Mouse (Mus musculus) liver, embryonic 11.5 days (tissue): ENCODE data around the gene Slc7a5. TPM values are rescaled to one million over a fixed set of nuclear protein-coding genes. Genes with fewer than 3 reads are reported as not detected.

Source experiments
- ATAC-seq: fragments of 200-750 bp; cut with Nextera tagmentation; replicated peaks from 2 replicates; pipeline ENCODE4 v1.8.0; 2017; ENCODE audit warnings: moderate number of reproducible peaks, mild to moderate bottlenecking, moderate TSS enrichment, moderate library complexity; ENCODE audit not compliant: low FRiP score
- DNase-seq: peaks from one replicate; pipeline ENCODE4 v3.0.0-alpha.2; 2017; ENCODE audit warnings: low spot score
- H3K27ac ChIP-seq: fragments of 300-500 bp; sonication (generic); 2 replicates; pipeline ENCODE4 v1.5.1; 2014; ENCODE audit warnings: mild to moderate bottlenecking, low read depth, low read length, control low read depth
- H3K27me3 ChIP-seq: fragments of 300-500 bp; sonication (generic); replicated peaks from 2 replicates; pipeline ENCODE4 v1.6.1; 2014; ENCODE audit warnings: low read length, mixed read lengths; ENCODE audit not compliant: control insufficient read depth, insufficient read depth
- H3K36me3 ChIP-seq: fragments of 300-500 bp; sonication (generic); 2 replicates; pipeline ENCODE4 v1.6.1; 2014; ENCODE audit warnings: mild to moderate bottlenecking, low read length, moderate library complexity, mixed read lengths; ENCODE audit not compliant: control insufficient read depth, insufficient read depth
- H3K4me1 ChIP-seq: fragments of 300-500 bp; sonication (generic); replicated peaks from 2 replicates; pipeline ENCODE4 v1.6.1; 2014; ENCODE audit warnings: low read length, mixed read lengths; ENCODE audit not compliant: control insufficient read depth, insufficient read depth
- H3K4me2 ChIP-seq: fragments of 300-500 bp; sonication (generic); 2 replicates; pipeline ENCODE4 v1.6.1; 2014; ENCODE audit warnings: mild to moderate bottlenecking, control low read depth, moderate library complexity
- H3K4me3 ChIP-seq: fragments of 300-500 bp; sonication (generic); 2 replicates; pipeline ENCODE4 v1.5.1; 2014; ENCODE audit warnings: low read depth, low read length, control low read depth
- H3K9ac ChIP-seq: fragments of 300-500 bp; sonication (generic); 2 replicates; pipeline ENCODE4 v1.6.1; 2014; ENCODE audit warnings: low read depth, low read length, control low read depth
- H3K9me3 ChIP-seq: fragments of 300-500 bp; sonication (generic); 2 replicates; pipeline ENCODE4 v1.6.1; 2016; ENCODE audit warnings: low read length, inconsistent platforms, mixed read lengths; ENCODE audit not compliant: control insufficient read depth
- WGBS: fragments of 180-500 bp; shearing (Covaris S2); extraction: QIAGEN DNeasy Blood & Tissue Kit; methylation state at CpG from one replicate; pipeline ENCODE4 v1.1.7; 2014; 5-methylcytosine and 5-hydroxymethylcytosine counted together
- polyA plus RNA-seq: library from polyadenylated mRNA; unstranded; fragments of >200 nt; fragmentation: Nextera tagmentation; extraction: Ambion mirVana; gene quantifications from 2 replicates; pipeline ENCODE4 v1.2.1, GENCODE M21; 2014

Slc7a5 gene
- polyA plus RNA-seq, 1 experiment from 2014 or later: 58.2 TPM

DNA sequence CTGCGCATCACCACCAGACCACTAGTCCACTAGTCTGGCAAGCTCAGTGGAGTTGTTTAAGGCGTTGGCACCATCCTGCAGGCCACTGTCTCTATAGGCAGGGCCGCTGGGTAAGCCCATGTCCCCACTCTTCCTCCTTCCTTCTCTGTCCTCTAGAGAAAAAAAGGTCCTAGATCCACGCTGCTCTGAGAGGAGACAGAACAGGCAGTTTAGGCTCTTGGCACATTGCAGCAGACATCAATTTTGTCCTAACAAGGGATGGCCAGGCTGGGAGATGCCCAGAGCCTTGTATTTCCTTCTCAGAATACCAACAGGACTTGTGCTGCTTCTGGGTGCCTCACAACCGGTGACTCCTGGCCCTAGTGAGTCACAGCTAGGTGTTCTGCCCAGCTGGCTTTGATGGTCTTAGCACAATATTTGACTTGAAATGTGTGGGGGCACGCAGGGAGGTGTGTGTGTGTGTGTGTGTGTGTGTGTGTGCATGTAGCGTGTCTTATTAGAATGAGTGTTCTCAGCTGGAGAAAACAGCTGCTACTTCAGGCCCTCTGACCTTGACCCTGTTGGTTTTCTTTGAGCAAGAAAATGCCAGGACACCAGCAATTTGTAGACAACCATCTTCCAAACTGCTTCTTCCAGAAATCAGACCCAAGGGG, 29.5 kb downstream of the Slc7a5 start:
- DNase-seq (no peak), ATAC-seq (no peak)
- Histone ChIP-seq H3K36me3 (peaks cover 14% of the 10 kb centered on the region), H3K4me3 (no peak overlapping the region), H3K4me2 (no peak overlapping the region), H3K9me3 (no peaks in the 10 kb centered on the region), H3K27me3 (no peaks in the 10 kb centered on the region), H3K9ac (no peak overlapping the region; the same call in 1 of the 2 replicates), H3K4me1 (peaks cover 10% of the 10 kb centered on the region), H3K27ac (no peak overlapping the region)
- 89% methylated on average over 7 of the region's 7 CpGs for WGBS

DNA sequence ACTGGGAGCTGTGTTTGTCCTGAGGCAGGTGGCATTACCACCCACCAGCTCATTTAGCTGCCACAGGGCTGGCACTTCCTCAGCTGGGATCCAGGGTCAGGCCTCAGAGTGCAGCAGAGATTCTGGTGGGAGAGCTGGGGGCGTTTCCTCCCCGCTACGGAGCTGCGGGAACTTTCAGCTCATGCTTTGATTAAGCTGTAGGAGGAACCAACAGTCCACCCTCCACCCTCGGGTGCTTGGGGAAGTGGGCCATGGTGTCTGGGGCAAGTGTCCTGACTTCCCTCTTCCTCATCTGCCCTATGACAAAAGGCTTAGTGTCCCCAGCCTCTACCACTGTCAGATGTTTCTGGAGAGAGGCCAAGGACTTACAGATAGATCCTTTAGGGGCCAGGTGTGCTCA, 30.3 kb downstream of the Slc7a5 start:
- Histone ChIP-seq H3K4me2 (no peak overlapping the region), H3K4me3 (no peak overlapping the region), H3K27ac (no peak overlapping the region), H3K4me1 (peaks cover 13% of the 10 kb centered on the region), H3K27me3 (no peaks in the 10 kb centered on the region), H3K9me3 (no peaks in the 10 kb centered on the region), H3K36me3 (peaks cover 10% of the 10 kb centered on the region), H3K9ac (no peak overlapping the region)
- 41% methylated on average over 5 of the region's 5 CpGs for WGBS
- ATAC-seq (no peak), DNase-seq (no peak)

DNA sequence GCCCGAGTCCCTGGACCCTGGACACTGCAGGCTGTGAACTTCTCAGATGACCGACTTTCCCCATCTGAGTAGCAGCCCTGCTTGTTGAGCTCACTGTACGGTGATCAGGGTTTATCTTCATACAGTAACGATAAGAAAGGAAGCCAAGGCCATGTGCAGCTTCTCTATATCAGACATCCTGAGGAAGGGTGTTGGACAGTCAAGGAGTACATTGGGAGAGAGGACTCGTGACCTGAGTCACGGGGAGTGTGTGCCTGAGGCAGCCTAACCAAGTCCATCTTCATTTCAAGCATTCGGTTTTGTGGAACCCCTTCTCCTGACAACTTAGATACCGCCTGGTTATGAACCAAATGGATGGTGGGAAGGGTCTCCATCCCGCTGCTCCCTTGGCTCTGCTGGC, 32.0 kb downstream of the Slc7a5 start:
- Histone ChIP-seq H3K9ac (no peak overlapping the region), H3K4me2 (no peak overlapping the region), H3K4me1 (peaks cover 17% of the 10 kb centered on the region), H3K36me3 (no peaks in the 10 kb centered on the region), H3K27ac (no peak overlapping the region), H3K4me3 (no peak overlapping the region), H3K27me3 (no peaks in the 10 kb centered on the region), H3K9me3 (no peaks in the 10 kb centered on the region)
- no peak for ATAC-seq
- DNase-seq: no peak
- WGBS: 66% methylated on average over 9 of the region's 9 CpGs

DNA sequence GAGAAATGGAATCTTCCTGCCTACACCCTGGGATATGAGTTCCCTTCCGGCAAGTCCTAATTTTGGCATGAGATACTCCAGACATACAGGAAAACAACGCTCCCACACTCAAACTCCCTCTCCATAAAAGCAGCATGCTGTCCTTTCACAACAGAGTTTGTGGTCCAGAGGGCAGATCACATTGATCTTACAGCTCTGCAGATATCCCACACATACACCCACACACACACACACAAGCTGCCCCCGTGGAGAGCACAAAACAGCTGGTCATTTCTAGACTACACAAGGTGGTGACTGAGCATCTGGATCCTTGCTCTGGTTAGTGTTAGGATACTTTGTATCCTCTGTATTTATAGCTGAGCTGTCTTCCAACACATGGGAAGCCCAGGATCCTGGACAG, 32.4 kb downstream of the Slc7a5 start:
- H3K4me1 ChIP-seq: peaks cover 17% of the 10 kb centered on the region
- H3K36me3 ChIP-seq: no peaks in the 10 kb centered on the region
- H3K9ac ChIP-seq: no peak overlapping the region
- H3K27me3 ChIP-seq: no peaks in the 10 kb centered on the region
- H3K4me3 ChIP-seq: no peak overlapping the region
- no peak overlapping the region for H3K4me2 ChIP-seq
- no peak overlapping the region for H3K27ac ChIP-seq
- no peak for DNase-seq
- WGBS: 59% methylated on average over 3 of the region's 3 CpGs
- no peaks in the 10 kb centered on the region for H3K9me3 ChIP-seq
- no peak for ATAC-seq

DNA sequence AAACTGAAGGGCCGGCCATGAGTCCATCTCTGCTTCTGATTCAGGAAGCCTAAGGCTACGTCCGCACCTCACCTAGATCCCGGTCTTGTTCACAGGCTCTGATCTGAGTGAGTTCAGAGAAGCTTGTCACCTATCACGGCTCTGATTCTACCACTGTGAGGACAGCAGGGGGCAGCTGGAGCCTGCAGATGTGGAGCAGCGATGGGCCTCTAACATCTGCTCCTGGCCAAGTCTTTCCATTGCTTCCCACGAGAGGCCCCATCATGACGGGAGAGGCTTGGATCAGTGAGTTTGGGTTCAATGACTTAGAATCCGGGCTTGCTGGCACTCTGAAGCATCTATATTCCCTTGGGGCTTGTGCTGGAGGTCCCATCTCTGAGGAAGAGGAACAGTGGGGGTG, 33.5 kb downstream of the Slc7a5 start:
- WGBS: 52% methylated on average over 9 of the region's 9 CpGs
- Histone ChIP-seq H3K36me3 (no peaks in the 10 kb centered on the region), H3K9ac (no peak overlapping the region), H3K4me3 (no peak overlapping the region), H3K4me1 (peaks cover 17% of the 10 kb centered on the region), H3K9me3 (no peaks in the 10 kb centered on the region), H3K27me3 (no peaks in the 10 kb centered on the region), H3K27ac (no peak overlapping the region), H3K4me2 (no peak overlapping the region)
- ATAC-seq: peak; percentile 55; the same call in 1 of the 2 replicates
- peak; percentile 57 for DNase-seq

DNA sequence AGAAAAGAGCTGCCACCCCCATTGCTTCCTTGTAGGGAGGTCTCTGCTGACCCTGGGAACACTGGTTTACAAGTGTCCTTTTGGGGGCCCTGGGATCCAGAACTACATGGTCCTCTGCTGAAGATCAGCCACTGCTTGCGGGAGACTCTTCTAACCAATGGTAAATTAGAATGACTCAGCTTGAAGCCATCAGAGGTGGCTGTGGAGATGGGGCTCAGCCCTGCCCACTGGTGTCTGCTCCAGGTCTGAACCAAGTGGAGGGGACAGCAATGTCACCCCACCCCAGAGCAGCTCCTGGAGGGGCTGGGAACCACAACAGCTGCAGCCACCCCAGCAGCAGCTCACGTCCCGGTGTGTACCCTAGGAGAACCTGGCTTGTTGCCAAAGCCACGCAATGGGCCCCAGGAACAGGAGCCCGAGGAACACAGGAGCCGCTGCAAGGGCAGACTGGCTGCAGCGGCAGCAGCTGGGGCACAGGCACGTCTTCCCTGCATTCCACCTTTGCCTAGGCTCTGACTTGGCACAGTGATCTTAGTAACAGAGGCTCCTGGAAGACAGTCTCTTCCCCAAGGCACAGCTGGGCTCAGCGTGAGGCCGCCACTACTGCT, 35.6 kb downstream of the Slc7a5 start:
- 42% methylated on average over 10 of the region's 10 CpGs for WGBS
- peaks cover 17% of the 10 kb centered on the region for H3K4me1 ChIP-seq
- H3K9ac ChIP-seq: no peak overlapping the region
- no peaks in the 10 kb centered on the region for H3K27me3 ChIP-seq
- H3K27ac ChIP-seq: no peak overlapping the region
- H3K4me2 ChIP-seq: no peak overlapping the region
- H3K4me3 ChIP-seq: no peak overlapping the region
- DNase-seq: no peak
- no peaks in the 10 kb centered on the region for H3K9me3 ChIP-seq
- ATAC-seq: no peak
- no peaks in the 10 kb centered on the region for H3K36me3 ChIP-seq

DNA sequence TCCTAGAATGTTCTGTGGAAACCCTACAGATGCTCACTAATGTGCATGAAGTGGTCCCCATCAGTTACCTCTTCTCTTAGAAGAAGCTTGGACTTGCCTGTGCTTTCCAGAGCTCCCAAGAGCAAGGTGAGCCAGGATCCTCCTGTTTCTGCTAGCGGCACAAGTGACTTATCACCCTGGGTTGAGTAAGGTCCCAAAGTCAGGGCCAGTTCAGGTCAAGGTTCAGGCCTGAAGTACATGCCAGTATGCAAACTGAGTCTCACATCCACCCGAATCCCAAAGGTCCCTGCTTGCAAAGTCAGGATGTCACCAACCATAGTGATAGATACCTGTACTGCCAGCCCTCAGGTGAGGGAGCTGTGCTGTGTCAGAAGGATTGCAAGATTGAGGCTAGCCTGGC, 37.3 kb downstream of the Slc7a5 start:
- Histone ChIP-seq H3K36me3 (no peaks in the 10 kb centered on the region), H3K4me3 (no peak overlapping the region), H3K27me3 (no peaks in the 10 kb centered on the region), H3K4me2 (no peak overlapping the region), H3K27ac (no peak overlapping the region), H3K4me1 (peaks cover 9% of the 10 kb centered on the region), H3K9ac (no peak overlapping the region), H3K9me3 (no peaks in the 10 kb centered on the region)
- no peak for DNase-seq
- 72% methylated on average over 2 of the region's 2 CpGs for WGBS
- ATAC-seq: no peak

DNA sequence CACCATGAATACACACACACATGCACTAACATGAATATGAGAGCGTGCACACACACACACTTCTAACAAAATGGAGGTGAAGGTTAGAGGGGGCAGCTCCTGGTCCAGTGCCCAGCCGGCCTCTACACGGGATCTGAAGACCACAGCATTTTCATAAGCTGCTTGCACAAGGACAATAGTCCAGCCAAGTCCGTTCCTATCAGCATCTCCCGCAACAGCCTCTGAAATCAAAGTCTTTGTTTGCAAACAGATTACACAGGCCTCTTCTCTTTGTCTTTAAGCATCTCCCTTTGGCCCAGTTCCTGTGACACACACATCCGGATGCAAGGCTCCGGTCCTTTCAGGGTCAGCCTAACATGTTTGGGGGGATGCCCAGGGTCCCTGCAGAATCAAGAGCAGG, 38.6 kb downstream of the Slc7a5 start:
- H3K36me3 ChIP-seq: no peaks in the 10 kb centered on the region
- H3K4me3 ChIP-seq: no peak overlapping the region
- 82% methylated on average over 7 of the region's 7 CpGs for WGBS
- no peak for ATAC-seq
- no peak overlapping the region for H3K9ac ChIP-seq
- H3K4me1 ChIP-seq: peaks cover 8% of the 10 kb centered on the region
- no peaks in the 10 kb centered on the region for H3K9me3 ChIP-seq
- DNase-seq: no peak
- no peaks in the 10 kb centered on the region for H3K27me3 ChIP-seq
- no peak overlapping the region for H3K27ac ChIP-seq
- H3K4me2 ChIP-seq: no peak overlapping the region

DNA sequence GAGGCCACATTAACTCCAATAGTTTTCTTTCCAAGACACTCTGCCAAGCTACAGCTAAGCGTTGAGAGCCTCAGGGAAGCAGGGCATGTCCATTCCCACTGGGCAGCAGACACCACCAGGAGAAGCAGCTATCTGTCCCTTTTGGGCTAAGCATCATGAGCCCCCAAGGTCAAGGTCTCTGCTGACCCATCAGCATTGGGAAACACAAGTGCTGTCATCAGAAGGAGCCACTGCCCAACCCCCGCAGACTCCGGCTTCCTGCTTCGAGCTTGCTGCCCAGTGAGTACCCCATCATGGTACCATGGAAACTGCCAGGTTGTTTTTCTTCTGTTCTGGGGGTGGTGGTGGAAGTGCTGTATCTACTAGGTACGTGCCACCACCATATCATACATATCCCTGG, 39.3 kb downstream of the Slc7a5 start:
- H3K36me3 ChIP-seq: no peaks in the 10 kb centered on the region
- no peak overlapping the region for H3K9ac ChIP-seq
- WGBS: 86% methylated on average over 5 of the region's 5 CpGs
- ATAC-seq (no peak), DNase-seq (no peak)
- no peaks in the 10 kb centered on the region for H3K9me3 ChIP-seq
- H3K27ac ChIP-seq: no peak overlapping the region
- no peaks in the 10 kb centered on the region for H3K27me3 ChIP-seq
- peaks cover 8% of the 10 kb centered on the region for H3K4me1 ChIP-seq
- H3K4me3 ChIP-seq: no peak overlapping the region
- H3K4me2 ChIP-seq: no peak overlapping the region
